Mouse (Mus musculus): ENCODE measurements at regions not wholly inside any gene's neighbourhood (a gene's known extent, or its start where the extent isn't known, plus 50 kb on each side); places are given as distances from the start of the nearest gene placed in this dataset.

DNA sequence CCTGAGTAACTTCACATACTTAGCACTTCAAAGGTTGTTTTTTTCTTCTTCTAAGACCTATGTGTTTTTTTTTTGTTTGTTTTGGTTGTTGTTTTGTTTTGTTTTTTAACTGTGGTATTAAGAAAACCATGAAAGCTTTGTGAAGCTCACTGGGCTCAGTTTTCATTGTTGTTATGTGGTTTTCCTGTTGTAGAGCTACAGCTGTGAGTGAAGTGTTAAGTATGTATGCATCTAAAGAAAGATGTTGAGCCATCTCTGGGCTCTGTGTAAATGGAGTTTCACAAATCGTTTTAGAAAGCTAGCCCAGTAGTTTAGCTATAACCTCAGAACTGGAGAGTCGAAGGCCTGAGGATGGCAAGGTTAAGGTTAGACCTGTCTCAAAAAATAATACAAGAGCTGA, 158.4 kb upstream of the Stt3b start:
- H3K4me3 ChIP-seq (ENCODE audit: low read depth, low read length) = no peak overlapping the region
- H3K36me3 ChIP-seq (ENCODE audit: control insufficient read depth, insufficient read depth, low read length) = no peaks in the 10 kb centered on the region
- no peak overlapping the region for H3K9ac ChIP-seq (ENCODE audit: low read depth, low read length)
- H3K9me3 ChIP-seq (ENCODE audit: control insufficient read depth, low read length) = no peaks in the 10 kb centered on the region
- 78% methylated on average over 2 of the region's 2 CpGs for WGBS
- ATAC-seq (replicated peaks; ENCODE audit: low FRiP score) = no peak
- H3K27ac ChIP-seq (ENCODE audit: low read depth, low read length) = no peak overlapping the region
- no peak for DNase-seq (ENCODE audit: low spot score)
- H3K27me3 ChIP-seq (replicated peaks; ENCODE audit: control insufficient read depth, insufficient read depth, low read length) = no peaks in the 10 kb centered on the region
- H3K4me1 ChIP-seq (replicated peaks; ENCODE audit: control insufficient read depth, insufficient read depth, low read length) = no peaks in the 10 kb centered on the region
- no peak overlapping the region for H3K4me2 ChIP-seq

- ATAC-seq (replicated peaks; ENCODE audit: low FRiP score) = no peak
- no peak overlapping the region for H3K27ac ChIP-seq (ENCODE audit: low read depth, low read length)
- H3K9me3 ChIP-seq (ENCODE audit: control insufficient read depth, low read length) = no peaks in the 10 kb centered on the region
- H3K4me3 ChIP-seq (ENCODE audit: low read depth, low read length) = no peak overlapping the region
- no peak overlapping the region for H3K4me2 ChIP-seq
- WGBS = 90% methylated on average over 6 of the region's 6 CpGs
- no peak overlapping the region for H3K9ac ChIP-seq (ENCODE audit: low read depth, low read length)
- no peaks in the 10 kb centered on the region for H3K4me1 ChIP-seq (replicated peaks; ENCODE audit: control insufficient read depth, insufficient read depth, low read length)
- no peaks in the 10 kb centered on the region for H3K27me3 ChIP-seq (replicated peaks; ENCODE audit: control insufficient read depth, insufficient read depth, low read length)
- DNase-seq (ENCODE audit: low spot score) = no peak
- H3K36me3 ChIP-seq (ENCODE audit: control insufficient read depth, insufficient read depth, low read length) = no peaks in the 10 kb centered on the region
These were observed 161.4 kb upstream of the Stt3b start for GRCm38 (mm10) chr9:115471582-115471981.

DNA sequence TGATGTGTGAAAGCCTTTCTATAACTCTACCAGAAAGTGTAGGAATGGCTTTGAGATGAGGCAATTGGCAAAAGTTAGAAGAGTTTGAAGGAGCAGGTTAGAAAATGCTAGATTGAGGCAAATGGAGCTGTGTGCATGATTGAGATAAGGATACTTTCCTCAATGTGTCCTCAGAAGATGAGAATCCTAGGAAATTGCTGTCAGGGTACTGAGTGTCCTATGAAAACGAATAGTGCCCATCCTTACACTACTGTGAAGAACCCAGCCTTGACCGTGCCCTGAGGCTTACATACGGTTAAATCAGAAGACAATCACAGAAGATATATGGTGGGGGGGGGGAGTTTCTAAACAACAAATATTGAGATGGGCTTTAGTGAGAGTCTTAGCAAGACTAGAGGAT, 162.8 kb upstream of the Stt3b start:
- ATAC-seq (replicated peaks; ENCODE audit: low FRiP score) (no peak), DNase-seq (ENCODE audit: low spot score) (no peak)
- no peaks in the 10 kb centered on the region for H3K36me3 ChIP-seq (ENCODE audit: control insufficient read depth, insufficient read depth, low read length)
- 71% methylated on average over 3 of the region's 3 CpGs for WGBS
- no peak overlapping the region for H3K27ac ChIP-seq (ENCODE audit: low read depth, low read length)
- no peaks in the 10 kb centered on the region for H3K27me3 ChIP-seq (replicated peaks; ENCODE audit: control insufficient read depth, insufficient read depth, low read length)
- H3K9me3 ChIP-seq (ENCODE audit: control insufficient read depth, low read length) = no peaks in the 10 kb centered on the region
- H3K4me2 ChIP-seq = no peak overlapping the region
- H3K4me1 ChIP-seq (replicated peaks; ENCODE audit: control insufficient read depth, insufficient read depth, low read length) = no peaks in the 10 kb centered on the region
- no peak overlapping the region for H3K9ac ChIP-seq (ENCODE audit: low read depth, low read length)
- H3K4me3 ChIP-seq (ENCODE audit: low read depth, low read length) = no peak overlapping the region

DNA sequence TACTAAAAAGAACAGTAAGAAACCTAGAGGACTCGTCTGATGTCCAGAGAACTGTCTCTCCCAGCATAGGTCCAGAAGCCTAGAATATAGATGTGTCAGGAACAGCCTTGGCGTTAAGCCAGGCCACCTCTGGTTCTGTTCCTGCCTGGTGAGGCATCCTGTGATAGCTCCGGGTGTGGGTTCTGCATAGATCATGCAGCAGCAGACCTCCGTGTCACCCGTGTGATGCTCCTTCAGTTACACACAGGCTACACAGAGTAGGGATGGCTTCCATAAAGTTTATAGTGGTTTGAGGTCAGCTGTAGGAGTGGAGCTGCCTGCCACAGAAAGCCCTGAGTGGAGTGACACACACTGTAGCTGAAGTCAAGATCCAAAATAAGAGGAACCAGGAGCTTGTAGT, 163.6 kb upstream of the Stt3b start:
- H3K27ac ChIP-seq (ENCODE audit: low read depth, low read length) = peak overlapping the region; percentile 63; the same call in 1 of the 2 replicates
- no peak overlapping the region for H3K4me3 ChIP-seq (ENCODE audit: low read depth, low read length)
- no peaks in the 10 kb centered on the region for H3K9me3 ChIP-seq (ENCODE audit: control insufficient read depth, low read length)
- no peak overlapping the region for H3K9ac ChIP-seq (ENCODE audit: low read depth, low read length)
- 87% methylated on average over 5 of the region's 5 CpGs for WGBS
- no peak for DNase-seq (ENCODE audit: low spot score)
- H3K36me3 ChIP-seq (ENCODE audit: control insufficient read depth, insufficient read depth, low read length) = no peaks in the 10 kb centered on the region
- H3K27me3 ChIP-seq (replicated peaks; ENCODE audit: control insufficient read depth, insufficient read depth, low read length) = no peaks in the 10 kb centered on the region
- H3K4me1 ChIP-seq (replicated peaks; ENCODE audit: control insufficient read depth, insufficient read depth, low read length) = no peaks in the 10 kb centered on the region; the same call in 1 of the 2 replicates
- H3K4me2 ChIP-seq = no peak overlapping the region
- ATAC-seq (replicated peaks; ENCODE audit: low FRiP score) = peak; percentile 44

DNA sequence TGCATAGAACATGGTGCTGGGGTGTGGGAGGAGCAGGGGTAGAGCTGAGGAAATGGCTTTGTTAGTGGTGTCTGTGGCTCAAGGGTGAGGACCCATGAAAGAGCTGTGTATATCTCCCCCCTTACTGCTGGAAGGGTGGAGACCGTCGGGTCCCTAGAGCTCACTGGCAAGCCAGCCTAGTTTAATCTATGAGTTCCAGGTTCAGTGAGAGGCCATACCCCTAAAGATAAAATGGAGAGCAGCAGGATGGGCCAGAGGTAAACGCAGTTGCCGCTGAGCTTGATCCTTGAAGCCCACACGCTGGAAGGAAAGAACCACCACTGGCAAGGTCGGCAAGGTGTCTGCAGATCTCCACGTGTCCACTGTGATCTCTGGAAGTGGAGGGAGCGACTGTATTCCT, 164.1 kb upstream of the Stt3b start:
- Histone ChIP-seq H3K27ac (ENCODE audit: low read depth, low read length) (peak overlapping the region; percentile 63; the same call in 1 of the 2 replicates), H3K4me2 (no peak overlapping the region), H3K27me3 (replicated peaks; ENCODE audit: control insufficient read depth, insufficient read depth, low read length) (no peaks in the 10 kb centered on the region), H3K9me3 (ENCODE audit: control insufficient read depth, low read length) (no peaks in the 10 kb centered on the region), H3K4me1 (replicated peaks; ENCODE audit: control insufficient read depth, insufficient read depth, low read length) (no peaks in the 10 kb centered on the region; the same call in 1 of the 2 replicates), H3K36me3 (ENCODE audit: control insufficient read depth, insufficient read depth, low read length) (no peaks in the 10 kb centered on the region), H3K4me3 (ENCODE audit: low read depth, low read length) (no peak overlapping the region), H3K9ac (ENCODE audit: low read depth, low read length) (no peak overlapping the region)
- 74% methylated on average over 8 of the region's 8 CpGs for WGBS
- ATAC-seq (replicated peaks; ENCODE audit: low FRiP score) = peak; percentile 89
- no peak for DNase-seq (ENCODE audit: low spot score)

- Histone ChIP-seq H3K9me3 (ENCODE audit: control insufficient read depth, low read length) (no peaks in the 10 kb centered on the region), H3K27me3 (replicated peaks; ENCODE audit: control insufficient read depth, insufficient read depth, low read length) (no peaks in the 10 kb centered on the region), H3K4me3 (ENCODE audit: low read depth, low read length) (no peak overlapping the region), H3K27ac (ENCODE audit: low read depth, low read length) (peak overlapping the region; percentile 5; the same call in 1 of the 2 replicates), H3K4me1 (replicated peaks; ENCODE audit: control insufficient read depth, insufficient read depth, low read length) (no peaks in the 10 kb centered on the region; the same call in 1 of the 2 replicates), H3K36me3 (ENCODE audit: control insufficient read depth, insufficient read depth, low read length) (no peaks in the 10 kb centered on the region), H3K4me2 (no peak overlapping the region), H3K9ac (ENCODE audit: low read depth, low read length) (no peak overlapping the region)
- WGBS = 73% methylated on average over 17 of the region's 17 CpGs
- no peak for ATAC-seq (replicated peaks; ENCODE audit: low FRiP score)
- DNase-seq (ENCODE audit: low spot score) = no peak
These were observed 166.0 kb upstream of the Stt3b start for GRCm38 (mm10) chr9:115476205-115476604.

- no peaks in the 10 kb centered on the region for H3K9me3 ChIP-seq (ENCODE audit: control insufficient read depth, low read length)
- WGBS = 82% methylated on average over 6 of the region's 6 CpGs
- no peak overlapping the region for H3K4me3 ChIP-seq (ENCODE audit: low read depth, low read length)
- H3K9ac ChIP-seq (ENCODE audit: low read depth, low read length) = no peak overlapping the region
- no peak for ATAC-seq (replicated peaks; ENCODE audit: low FRiP score)
- H3K27me3 ChIP-seq (replicated peaks; ENCODE audit: control insufficient read depth, insufficient read depth, low read length) = no peaks in the 10 kb centered on the region
- H3K4me2 ChIP-seq = no peak overlapping the region
- H3K36me3 ChIP-seq (ENCODE audit: control insufficient read depth, insufficient read depth, low read length) = no peaks in the 10 kb centered on the region
- H3K27ac ChIP-seq (ENCODE audit: low read depth, low read length) = no peak overlapping the region
- no peak for DNase-seq (ENCODE audit: low spot score)
- H3K4me1 ChIP-seq (replicated peaks; ENCODE audit: control insufficient read depth, insufficient read depth, low read length) = no peaks in the 10 kb centered on the region; the same call in 1 of the 2 replicates
These were observed 167.5 kb upstream of the Stt3b start for GRCm38 (mm10) chr9:115477556-115478220.

DNA sequence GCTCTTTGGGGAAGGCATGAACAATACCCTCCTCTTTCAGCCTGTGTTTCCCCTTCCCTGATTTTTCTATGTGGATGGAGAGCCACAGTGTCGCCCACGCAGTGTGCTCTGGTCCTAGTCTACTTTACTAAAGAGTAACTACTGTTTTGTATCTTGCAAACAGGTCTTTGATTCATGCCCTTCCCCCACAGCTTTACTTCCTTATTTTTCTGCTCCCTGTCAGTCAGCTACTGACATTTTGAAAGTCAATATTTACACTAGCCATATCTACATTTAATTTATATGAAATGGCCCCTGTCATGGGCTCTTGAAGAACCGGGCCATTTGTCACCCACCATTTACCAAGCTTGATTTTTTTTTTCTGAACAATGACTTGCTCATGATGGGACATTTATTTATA, 168.7 kb upstream of the Stt3b start:
- Histone ChIP-seq H3K9me3 (ENCODE audit: control insufficient read depth, low read length) (no peaks in the 10 kb centered on the region), H3K4me2 (no peak overlapping the region), H3K36me3 (ENCODE audit: control insufficient read depth, insufficient read depth, low read length) (no peaks in the 10 kb centered on the region), H3K9ac (ENCODE audit: low read depth, low read length) (no peak overlapping the region), H3K4me1 (replicated peaks; ENCODE audit: control insufficient read depth, insufficient read depth, low read length) (no peaks in the 10 kb centered on the region; the same call in 1 of the 2 replicates), H3K27ac (ENCODE audit: low read depth, low read length) (no peak overlapping the region), H3K4me3 (ENCODE audit: low read depth, low read length) (no peak overlapping the region), H3K27me3 (replicated peaks; ENCODE audit: control insufficient read depth, insufficient read depth, low read length) (no peaks in the 10 kb centered on the region)
- no peak for ATAC-seq (replicated peaks; ENCODE audit: low FRiP score)
- DNase-seq (ENCODE audit: low spot score) = no peak
- WGBS = 62% methylated on average over 3 of the region's 3 CpGs

- H3K36me3 ChIP-seq (ENCODE audit: control insufficient read depth, insufficient read depth, low read length) = no peaks in the 10 kb centered on the region
- no peak overlapping the region for H3K27ac ChIP-seq (ENCODE audit: low read depth, low read length)
- no peak for DNase-seq (ENCODE audit: low spot score)
- WGBS = 64% methylated on average over 5 of the region's 5 CpGs
- H3K4me1 ChIP-seq (replicated peaks; ENCODE audit: control insufficient read depth, insufficient read depth, low read length) = no peaks in the 10 kb centered on the region; the same call in 1 of the 2 replicates
- H3K4me3 ChIP-seq (ENCODE audit: low read depth, low read length) = no peak overlapping the region
- ATAC-seq (replicated peaks; ENCODE audit: low FRiP score) = no peak
- no peak overlapping the region for H3K4me2 ChIP-seq
- no peaks in the 10 kb centered on the region for H3K27me3 ChIP-seq (replicated peaks; ENCODE audit: control insufficient read depth, insufficient read depth, low read length)
- no peak overlapping the region for H3K9ac ChIP-seq (ENCODE audit: low read depth, low read length)
- H3K9me3 ChIP-seq (ENCODE audit: control insufficient read depth, low read length) = no peaks in the 10 kb centered on the region
These were observed 171.0 kb upstream of the Stt3b start for GRCm38 (mm10) chr9:115481176-115481575.

All from liver, embryonic 11.5 days (tissue).